Mouse (Mus musculus) forebrain, embryonic 10.5 days (tissue): ENCODE measurements around the gene Catsperg1. TPM values are rescaled to one million over a fixed set of nuclear protein-coding genes. Genes with fewer than 3 reads are reported as not detected.

Experiments
- DNase-seq: peaks from one replicate; pipeline ENCODE4 v3.0.0-alpha.2; 2017; ENCODE audit warnings: low spot score; ENCODE audit errors: extremely low spot score
- H3K27ac ChIP-seq: fragments of 300-500 bp; sonication (generic); 2 replicates; pipeline ENCODE4 v1.5.1; 2016; ENCODE audit warnings: mild to moderate bottlenecking
- H3K27me3 ChIP-seq: fragments of 300-500 bp; sonication (generic); 2 replicates; pipeline ENCODE4 v1.6.1; 2016; ENCODE audit warnings: mild to moderate bottlenecking; ENCODE audit not compliant: poor library complexity, severe bottlenecking
- H3K36me3 ChIP-seq: fragments of 300-500 bp; sonication (generic); replicated peaks from 2 replicates; pipeline ENCODE4 v1.6.1; 2016; ENCODE audit warnings: mild to moderate bottlenecking, moderate library complexity
- H3K4me1 ChIP-seq: fragments of 300-500 bp; sonication (generic); 2 replicates; pipeline ENCODE4 v1.6.1; 2016
- H3K4me3 ChIP-seq: fragments of 300-500 bp; sonication (generic); 2 replicates; pipeline ENCODE4 v1.5.1; 2016; ENCODE audit warnings: mild to moderate bottlenecking, moderate library complexity
- H3K9me3 ChIP-seq: fragments of 300-500 bp; sonication (generic); 2 replicates; pipeline ENCODE4 v1.6.1; 2016; ENCODE audit warnings: mild to moderate bottlenecking, moderate library complexity
- WGBS: fragments of 180-500 bp; shearing (Covaris S2); methylation state at CpG from one replicate; pipeline ENCODE4 v1.1.7; 2016; 5-methylcytosine and 5-hydroxymethylcytosine counted together
- polyA plus RNA-seq: library from polyadenylated mRNA; unstranded; fragments of >200 nt; fragmentation: Nextera tagmentation; extraction: Ambion mirVana; gene quantifications from 2 replicates; pipeline ENCODE4 v1.2.1, GENCODE M21; 2016

Gene Catsperg1
- polyA plus RNA-seq = 0.33 and 0.38 TPM in 2 replicates

DNA sequence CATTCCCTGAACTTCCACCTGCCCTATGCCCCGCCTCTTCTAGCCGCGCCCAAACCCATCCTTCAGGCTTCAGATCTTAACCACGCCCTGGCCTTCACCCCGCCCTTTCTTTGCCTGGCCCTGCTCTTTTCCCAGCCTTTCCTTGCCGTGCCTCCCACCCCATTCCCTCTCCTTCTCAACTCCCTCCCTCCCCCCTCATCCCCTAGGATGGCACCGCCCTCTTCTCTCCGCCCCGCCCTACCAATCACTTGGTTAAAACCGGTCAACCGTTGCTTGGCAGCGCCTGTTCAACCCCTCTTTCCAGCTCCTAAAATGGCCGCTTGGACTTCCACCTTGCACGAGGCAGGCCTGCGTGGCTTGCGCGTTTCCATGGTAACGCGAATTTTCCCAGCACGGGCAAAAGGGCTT is at the start of gene Catsperg1:
TSS of gene Catsperg1 (minus strand) at position 361 of the 408 bp plus-strand sequence.
- Histone ChIP-seq H3K27ac (peak within 1 kb of the TSS; percentile 65), H3K27me3 (peaks cover 24% of the 10 kb centered on the region), H3K4me1 (peaks cover 26% of the 10 kb centered on the region), H3K36me3 (no peaks in the 10 kb centered on the region), H3K9me3 (peaks cover 15% of the 10 kb centered on the region; the same call in 1 of the 2 replicates), H3K4me3 (peak within 1 kb of the TSS; percentile 49)
- 2% methylated on average over 20 of the region's 20 CpGs for WGBS
- DNase-seq = peak; percentile 82

DNA sequence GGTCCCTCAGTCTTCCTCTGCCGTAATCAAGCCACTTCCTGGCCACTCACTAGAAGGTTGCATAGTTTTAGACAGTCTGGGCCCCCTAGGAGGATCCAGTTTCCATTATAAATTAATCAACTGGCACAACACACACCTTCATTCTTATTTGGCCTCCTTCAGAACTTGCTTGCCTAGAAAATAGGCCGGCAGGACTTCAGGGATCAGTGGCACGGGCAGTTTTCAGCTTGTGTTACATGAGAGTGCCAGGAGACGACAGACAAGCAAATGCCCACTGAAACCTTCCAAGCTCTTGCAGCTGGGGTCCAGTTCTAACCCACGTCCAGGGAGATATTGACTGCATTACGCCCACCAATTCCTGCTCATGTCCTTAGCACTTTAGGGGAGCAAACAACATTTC is 48.3 kb upstream of the Catsperg1 start:
- 88% methylated on average over 6 of the region's 6 CpGs for WGBS
- no peak overlapping the region for H3K27ac ChIP-seq
- H3K4me1 ChIP-seq = peaks cover 38% of the 10 kb centered on the region
- 0 out of 2 replicates have a peak, but pooled peaks cover 4% of the 10 kb centered on the region for H3K36me3 ChIP-seq
- H3K4me3 ChIP-seq = no peak overlapping the region
- H3K27me3 ChIP-seq = no peaks in the 10 kb centered on the region
- no peak for DNase-seq
- H3K9me3 ChIP-seq = no peaks in the 10 kb centered on the region

DNA sequence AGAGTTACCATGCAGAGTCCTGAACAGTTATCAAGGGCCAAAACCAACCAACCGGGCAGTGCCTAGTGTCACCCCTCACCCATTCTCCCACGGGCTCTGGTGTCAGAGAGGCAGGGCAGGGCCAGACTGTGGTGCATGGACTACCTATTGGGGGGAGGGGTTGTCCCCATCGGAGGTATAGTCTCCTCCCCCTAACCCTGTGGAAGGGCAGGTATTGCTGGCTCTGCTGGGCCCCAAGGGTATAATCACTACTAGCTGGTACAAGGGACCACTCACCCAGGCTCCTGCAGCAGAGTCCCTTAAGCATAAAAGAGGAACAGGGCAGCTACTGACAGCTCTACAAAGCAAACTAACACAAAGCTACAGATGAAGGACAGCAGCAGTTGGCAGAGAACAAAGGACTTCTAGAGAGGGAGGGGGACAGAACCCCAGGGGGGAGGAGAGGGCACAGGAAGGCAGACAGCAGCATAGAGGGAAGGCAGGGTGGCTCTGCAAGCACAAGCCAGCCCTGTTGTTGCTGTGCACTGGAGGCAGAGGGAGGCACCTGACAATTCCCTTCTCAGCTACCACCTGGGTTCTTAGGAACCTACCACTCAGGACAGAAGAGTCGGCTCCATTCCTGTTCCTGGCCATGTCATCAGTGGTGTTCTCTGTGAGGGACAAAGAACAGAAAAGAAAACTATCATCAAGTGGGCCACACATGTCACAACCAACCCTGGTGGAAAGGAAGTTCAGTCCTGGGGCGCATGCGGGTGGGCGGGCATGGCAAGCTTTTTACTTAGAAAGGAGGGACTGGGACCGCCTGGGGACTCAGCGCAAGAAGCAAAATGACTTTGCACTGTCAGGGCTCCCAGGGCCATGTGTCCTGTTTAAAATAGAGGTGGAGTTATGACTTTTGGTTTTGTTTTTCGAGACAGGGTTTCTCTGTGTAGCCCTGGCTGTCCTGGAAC is 46.2 kb upstream of the Catsperg1 start:
- Histone ChIP-seq H3K9me3 (no peaks in the 10 kb centered on the region), H3K27ac (peak overlapping the region; percentile 70), H3K4me1 (peaks cover 27% of the 10 kb centered on the region), H3K4me3 (no peak overlapping the region), H3K27me3 (no peaks in the 10 kb centered on the region), H3K36me3 (0 out of 2 replicates have a peak, but pooled peaks cover 4% of the 10 kb centered on the region)
- WGBS = 82% methylated on average over 10 of the region's 10 CpGs
- DNase-seq = no peak

DNA sequence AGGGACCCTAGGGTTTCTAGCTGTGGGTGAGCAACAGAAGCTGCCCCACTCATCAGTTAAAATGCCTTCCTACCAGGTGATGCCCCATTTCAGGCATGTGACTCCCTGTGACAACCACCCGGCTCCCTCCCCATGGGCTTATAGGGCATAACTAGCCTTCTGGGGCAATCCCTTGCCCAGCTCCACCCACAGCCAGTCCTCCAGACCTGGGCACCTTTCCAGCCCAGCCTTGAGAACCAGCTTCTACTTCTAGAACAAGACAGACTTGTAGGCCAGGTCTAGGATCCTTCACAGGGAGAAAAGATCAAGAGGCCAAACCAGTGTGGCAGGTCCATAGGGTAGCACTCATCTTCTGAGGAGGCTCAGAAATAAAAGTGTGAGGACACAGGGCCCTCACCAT is 43.5 kb upstream of the Catsperg1 start:
- H3K9me3 ChIP-seq = no peaks in the 10 kb centered on the region
- DNase-seq = no peak
- H3K36me3 ChIP-seq = 0 out of 2 replicates have a peak, but pooled peaks cover 4% of the 10 kb centered on the region
- no peaks in the 10 kb centered on the region for H3K27me3 ChIP-seq
- H3K4me3 ChIP-seq = no peak overlapping the region
- H3K4me1 ChIP-seq = peaks cover 37% of the 10 kb centered on the region
- WGBS = 100% methylated on average over 1 of the region's 1 CpGs
- no peak overlapping the region for H3K27ac ChIP-seq

DNA sequence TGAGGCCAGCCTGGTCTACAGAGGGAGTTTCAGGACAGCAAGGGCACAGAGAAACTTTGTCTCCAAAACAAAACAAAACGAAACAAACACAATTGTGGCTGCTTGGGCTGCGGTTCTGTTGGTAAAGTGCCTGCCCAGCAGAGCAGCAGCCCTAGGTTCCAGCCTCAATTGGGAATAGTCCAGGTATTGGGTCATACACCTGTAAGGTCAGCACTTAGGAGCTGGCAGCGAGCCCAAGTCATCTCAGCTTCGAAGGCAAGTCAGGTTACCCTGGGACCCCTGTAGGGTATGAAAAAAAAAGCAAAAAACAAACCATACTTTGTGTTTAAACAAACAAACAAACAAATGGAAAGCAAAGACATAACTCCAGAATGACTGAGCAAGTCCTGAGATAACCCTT is 42.0 kb upstream of the Catsperg1 start:
- Histone ChIP-seq H3K27me3 (no peaks in the 10 kb centered on the region), H3K36me3 (0 out of 2 replicates have a peak, but pooled peaks cover 4% of the 10 kb centered on the region), H3K9me3 (no peaks in the 10 kb centered on the region), H3K4me3 (no peak overlapping the region), H3K4me1 (peaks cover 37% of the 10 kb centered on the region), H3K27ac (no peak overlapping the region)
- WGBS = 93% methylated on average over 4 of the region's 4 CpGs
- DNase-seq = no peak

DNA sequence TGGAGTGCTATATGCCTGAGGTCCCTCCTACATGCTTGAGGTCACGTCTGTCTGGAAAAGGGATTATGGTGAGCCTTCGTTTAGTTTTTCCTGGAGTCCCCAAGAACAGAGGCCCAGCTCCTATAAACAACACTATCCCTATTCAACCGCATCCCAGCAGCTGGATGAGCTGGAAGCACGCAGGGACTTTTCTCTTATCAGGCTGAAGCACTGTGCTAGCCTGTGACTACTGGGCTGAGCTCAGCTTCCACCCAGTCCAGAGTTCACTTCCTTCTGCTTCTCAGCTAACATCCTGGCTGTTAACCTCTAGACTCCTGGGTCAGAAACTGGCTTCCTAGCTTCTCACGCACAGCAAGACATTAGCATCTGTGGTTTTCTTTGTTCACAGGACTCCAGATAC is 40.0 kb upstream of the Catsperg1 start:
- Histone ChIP-seq H3K27ac (0 out of 2 replicates have a peak overlapping the region, but pooled peaks have one; percentile 1), H3K36me3 (0 out of 2 replicates have a peak, but pooled peaks cover 4% of the 10 kb centered on the region), H3K4me1 (peaks cover 23% of the 10 kb centered on the region), H3K9me3 (no peaks in the 10 kb centered on the region), H3K27me3 (peaks cover 9% of the 10 kb centered on the region), H3K4me3 (no peak overlapping the region)
- 60% methylated on average over 5 of the region's 5 CpGs for WGBS
- no peak for DNase-seq

DNA sequence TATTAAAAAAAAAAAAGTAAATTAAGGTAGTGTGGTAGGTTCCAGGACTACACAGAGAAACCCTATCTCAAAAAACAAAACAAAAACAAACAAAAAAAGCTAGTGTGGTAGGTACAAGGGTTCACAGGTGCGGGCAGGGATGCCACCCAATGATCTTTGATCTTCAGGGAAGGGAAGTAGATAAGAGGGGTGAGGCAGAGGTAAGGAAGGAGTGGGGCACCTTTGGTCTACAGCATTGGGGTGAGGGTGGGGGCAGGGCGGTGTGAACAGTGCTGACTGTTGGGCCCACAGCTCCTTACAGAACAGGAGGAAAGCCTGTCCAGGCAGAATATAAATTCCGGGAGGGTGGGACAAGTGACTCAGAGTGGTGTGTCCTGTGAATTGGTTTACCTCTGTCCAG is 37.3 kb upstream of the Catsperg1 start:
- H3K27ac ChIP-seq = no peak overlapping the region
- WGBS = 94% methylated on average over 3 of the region's 3 CpGs
- DNase-seq = no peak
- peaks cover 32% of the 10 kb centered on the region for H3K27me3 ChIP-seq
- H3K4me3 ChIP-seq = no peak overlapping the region
- peaks cover 33% of the 10 kb centered on the region for H3K4me1 ChIP-seq
- H3K36me3 ChIP-seq = peaks cover 12% of the 10 kb centered on the region
- no peaks in the 10 kb centered on the region for H3K9me3 ChIP-seq

DNA sequence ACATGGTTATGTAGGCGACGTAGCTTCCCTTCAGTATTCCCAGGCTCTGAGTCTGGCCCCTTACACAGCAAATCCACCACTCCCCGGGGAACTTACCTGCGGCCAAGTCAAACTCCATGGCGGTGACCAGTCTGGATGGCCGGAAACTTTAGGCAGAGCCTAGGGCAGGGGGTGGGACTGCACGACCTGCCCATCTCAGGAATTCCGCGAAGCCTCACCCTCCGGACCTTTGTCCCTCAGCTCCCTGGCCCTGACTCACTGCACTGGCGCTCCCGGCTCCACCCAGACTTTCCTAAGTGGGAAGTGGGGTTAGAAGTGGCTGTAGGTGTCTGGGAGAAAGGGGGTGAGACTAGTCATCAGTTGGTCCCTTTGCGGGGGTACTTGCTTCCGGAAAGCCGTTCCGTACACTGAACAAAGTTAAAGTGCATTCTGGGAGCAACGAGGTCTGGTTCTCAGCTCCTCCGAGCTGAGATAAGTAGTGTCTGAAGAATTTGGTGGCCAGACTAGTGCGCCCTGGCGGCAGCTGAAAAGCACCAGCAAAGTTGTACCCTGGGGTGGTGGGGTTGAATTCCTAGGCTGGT is 34.5 kb upstream of the Catsperg1 start, which contains the start of gene 2200002D01Rik:
TSS of gene 2200002D01Rik (minus strand) at position 206 of the 581 bp plus-strand sequence.
- Histone ChIP-seq H3K4me1 (peaks cover 27% of the 10 kb centered on the region), H3K36me3 (peaks cover 38% of the 10 kb centered on the region), H3K4me3 (peak within 1 kb of the TSS; percentile 47), H3K27ac (peak within 1 kb of the TSS; percentile 60), H3K27me3 (peaks cover 32% of the 10 kb centered on the region), H3K9me3 (no peaks in the 10 kb centered on the region)
- 7% methylated on average over 20 of the region's 20 CpGs for WGBS
- DNase-seq = peak; percentile 39

DNA sequence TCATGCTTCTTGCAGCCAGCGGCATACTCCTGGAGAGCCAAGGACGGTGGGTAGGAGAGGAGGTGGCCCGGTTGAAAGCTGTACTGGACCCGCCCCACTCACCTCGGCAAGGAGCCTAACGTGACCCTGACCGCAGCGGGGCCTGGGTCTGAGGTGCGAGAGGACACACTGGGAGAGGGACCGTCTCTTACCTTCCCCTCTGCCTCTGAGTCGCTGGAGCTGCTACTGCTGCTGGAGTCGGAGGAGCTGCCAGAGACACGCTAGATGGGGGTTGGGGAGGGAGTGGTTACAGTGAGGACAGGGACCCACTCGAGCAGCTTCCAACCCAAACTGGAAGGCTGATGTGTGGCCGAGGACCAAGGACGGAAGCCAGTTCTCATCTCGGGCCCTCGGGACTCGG is 33.9 kb upstream of the Catsperg1 start:
- H3K4me1 ChIP-seq = peaks cover 23% of the 10 kb centered on the region
- 7% methylated on average over 19 of the region's 19 CpGs for WGBS
- H3K27me3 ChIP-seq = peaks cover 32% of the 10 kb centered on the region
- H3K36me3 ChIP-seq = peaks cover 39% of the 10 kb centered on the region
- no peak for DNase-seq
- H3K4me3 ChIP-seq = peak overlapping the region; percentile 47
- H3K9me3 ChIP-seq = no peaks in the 10 kb centered on the region
- peak overlapping the region; percentile 60 for H3K27ac ChIP-seq

DNA sequence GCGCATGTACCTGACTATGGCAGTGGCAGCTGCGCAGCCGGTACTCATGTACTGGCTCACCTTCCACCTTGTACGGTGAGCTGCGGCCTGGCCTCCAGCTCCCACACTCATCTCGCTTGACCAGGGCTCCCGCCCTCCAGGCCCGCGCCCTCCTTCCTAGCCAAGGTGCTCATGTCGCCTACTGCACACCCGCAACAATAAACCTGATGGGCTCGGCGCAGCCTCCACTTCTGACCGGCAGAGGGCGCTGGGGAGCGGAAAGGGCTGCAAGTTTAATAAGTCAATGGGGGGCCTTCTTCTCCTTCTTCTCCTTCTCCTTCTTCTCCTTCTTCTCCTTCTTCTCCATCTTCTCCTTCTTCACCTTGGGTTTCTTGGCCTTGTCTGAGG is 33.5 kb upstream of the Catsperg1 start:
- H3K36me3 ChIP-seq = peaks cover 39% of the 10 kb centered on the region
- WGBS = 22% methylated on average over 16 of the region's 16 CpGs
- no peak overlapping the region for H3K27ac ChIP-seq
- no peaks in the 10 kb centered on the region for H3K9me3 ChIP-seq
- H3K4me1 ChIP-seq = peaks cover 23% of the 10 kb centered on the region
- peak; percentile 82 for DNase-seq
- H3K27me3 ChIP-seq = peaks cover 32% of the 10 kb centered on the region
- H3K4me3 ChIP-seq = peak overlapping the region; percentile 47

DNA sequence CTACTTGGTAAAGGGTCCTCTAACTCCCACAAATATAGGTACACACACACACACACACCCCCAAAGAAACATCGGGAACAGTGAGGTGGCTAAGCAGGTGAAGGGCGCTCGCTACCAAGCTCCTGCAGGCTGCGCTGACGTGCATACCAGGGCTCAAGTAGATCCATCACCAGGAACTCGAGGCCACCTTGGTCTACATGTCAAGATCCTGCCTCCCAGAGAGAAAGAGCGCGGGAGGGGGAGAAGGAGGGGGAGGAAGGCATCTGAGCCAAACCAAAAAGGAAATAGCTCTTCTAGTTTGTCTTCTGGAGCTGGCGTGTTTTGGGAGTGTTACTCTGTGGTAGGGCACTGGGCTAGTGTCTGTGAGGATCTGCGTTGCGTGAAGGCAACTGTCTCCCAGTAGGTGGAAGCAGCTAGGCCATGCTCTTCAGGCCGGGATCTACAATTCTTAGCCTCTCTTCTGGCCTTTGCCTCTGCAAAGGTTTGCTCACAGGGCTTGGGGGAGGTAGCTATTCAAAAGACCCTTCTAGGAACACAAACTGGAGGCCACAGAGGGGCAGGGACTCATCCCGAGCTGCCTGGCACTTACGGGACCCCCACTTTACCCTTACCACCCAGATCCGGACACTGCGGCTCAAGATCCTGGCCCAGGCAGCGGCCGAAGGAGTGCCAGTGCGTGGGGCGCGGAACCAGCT is 32.9 kb upstream of the Catsperg1 start:
- H3K27me3 ChIP-seq = peaks cover 32% of the 10 kb centered on the region
- H3K4me3 ChIP-seq = peak overlapping the region; percentile 47
- peaks cover 23% of the 10 kb centered on the region for H3K4me1 ChIP-seq
- no peak overlapping the region for H3K27ac ChIP-seq
- no peaks in the 10 kb centered on the region for H3K9me3 ChIP-seq
- DNase-seq = no peak
- H3K36me3 ChIP-seq = peaks cover 41% of the 10 kb centered on the region
- WGBS = 88% methylated on average over 21 of the region's 21 CpGs

DNA sequence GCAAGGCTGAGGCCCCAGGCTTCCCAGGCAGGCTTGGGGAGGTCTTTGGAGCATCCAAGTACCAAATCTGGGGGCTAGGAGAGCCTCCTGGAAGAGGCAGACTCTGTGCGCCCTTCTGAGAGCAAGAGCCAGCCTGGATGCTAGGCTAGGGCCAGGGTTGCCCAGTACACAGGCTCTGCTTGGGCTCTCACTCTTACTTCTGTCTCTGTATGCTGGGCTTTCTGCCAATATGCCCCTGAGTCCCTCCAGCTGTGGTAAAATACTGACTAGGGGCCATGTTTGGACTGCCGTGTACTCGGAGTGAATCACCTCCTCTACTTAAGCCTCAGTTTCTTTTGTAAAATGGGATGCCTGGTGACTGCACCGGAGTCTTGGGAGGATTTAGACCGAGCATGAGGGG is 32.2 kb upstream of the Catsperg1 start:
- Histone ChIP-seq H3K4me1 (peaks cover 23% of the 10 kb centered on the region), H3K27me3 (peaks cover 32% of the 10 kb centered on the region), H3K27ac (no peak overlapping the region), H3K4me3 (no peak overlapping the region), H3K36me3 (peaks cover 48% of the 10 kb centered on the region), H3K9me3 (no peaks in the 10 kb centered on the region)
- DNase-seq = no peak
- 97% methylated on average over 5 of the region's 5 CpGs for WGBS
